Mouse (Mus musculus): ENCODE measurements around the gene Kcnk3. TPM values are rescaled to one million over a fixed set of nuclear protein-coding genes. Genes with fewer than 3 reads are reported as not detected.

The Kcnk3 gene
- polyA plus RNA-seq, 1 experiment from 2014 or later = 11.1 TPM

DNA sequence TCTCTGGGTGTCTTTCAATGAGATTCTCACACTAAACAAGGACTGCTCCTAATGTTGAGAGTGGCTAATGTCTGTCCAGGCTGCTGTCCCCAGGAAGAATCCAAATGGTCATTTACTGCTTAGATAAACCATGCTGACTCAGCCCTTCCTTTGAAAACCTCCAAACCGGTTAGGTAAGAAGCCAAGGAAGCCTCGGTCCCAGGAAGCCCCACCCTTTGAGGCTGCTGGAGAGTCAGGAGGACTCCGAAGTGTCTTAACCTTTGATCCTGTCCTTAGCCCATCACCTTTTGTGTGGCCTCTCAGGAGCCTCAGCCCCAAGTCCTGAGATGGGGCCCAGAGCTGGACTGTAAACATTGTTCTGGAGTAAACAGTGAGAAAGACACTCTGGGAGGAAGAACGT is 61.6 kb downstream of the Kcnk3 start:
- no peaks in the 10 kb centered on the region; the same call in 1 of the 2 replicates for H3K4me1 ChIP-seq (replicated peaks; ENCODE audit: control insufficient read depth, insufficient read depth)
- ATAC-seq (ENCODE audit: low FRiP score, low TSS enrichment) (0 out of 2 replicates have a peak, but pooled peaks have one; percentile 15), DNase-seq (ENCODE audit: low spot score) (peak; percentile 45)
- H3K4me3 ChIP-seq (ENCODE audit: low read depth, low read length) = no peak overlapping the region
- H3K4me2 ChIP-seq (replicated peaks; ENCODE audit: low read depth) = peak overlapping the region; percentile 95
- 0 out of 2 replicates have a peak, but pooled peaks cover 3% of the 10 kb centered on the region for H3K36me3 ChIP-seq (ENCODE audit: control insufficient read depth, insufficient read depth, low read length)
- WGBS = 31% methylated on average over 4 of the region's 4 CpGs
- no peak for TF ChIP-seq EP300 (optimal IDR thresholded peaks at IDR 0.05)
- H3K27ac ChIP-seq (replicated peaks) = 0 out of 2 replicates have a peak overlapping the region, but pooled peaks have one; percentile 30
- H3K9ac ChIP-seq (ENCODE audit: low read length) = no peak overlapping the region
- H3K9me3 ChIP-seq (ENCODE audit: control insufficient read depth, low read length) = no peaks in the 10 kb centered on the region
- no peaks in the 10 kb centered on the region for H3K27me3 ChIP-seq (ENCODE audit: control insufficient read depth, insufficient read depth, low read length)

- ATAC-seq (ENCODE audit: low FRiP score, low TSS enrichment) = no peak
- Histone ChIP-seq H3K9me3 (ENCODE audit: control insufficient read depth, low read length) (no peaks in the 10 kb centered on the region), H3K4me2 (replicated peaks; ENCODE audit: low read depth) (no peak overlapping the region), H3K36me3 (ENCODE audit: control insufficient read depth, insufficient read depth, low read length) (0 out of 2 replicates have a peak, but pooled peaks cover 9% of the 10 kb centered on the region), H3K4me1 (replicated peaks; ENCODE audit: control insufficient read depth, insufficient read depth) (no peaks in the 10 kb centered on the region; the same call in 1 of the 2 replicates), H3K9ac (ENCODE audit: low read length) (no peak overlapping the region), H3K27ac (replicated peaks) (0 out of 2 replicates have a peak overlapping the region, but pooled peaks have one; percentile 35), H3K27me3 (ENCODE audit: control insufficient read depth, insufficient read depth, low read length) (no peaks in the 10 kb centered on the region), H3K4me3 (ENCODE audit: low read depth, low read length) (no peak overlapping the region)
- no peak for DNase-seq (ENCODE audit: low spot score)
- no peak for TF ChIP-seq CTCF (IDR thresholded peaks at IDR 0.05; ENCODE audit: low read depth)
- no peak for TF ChIP-seq EP300 (optimal IDR thresholded peaks at IDR 0.05)
- WGBS = 82% methylated on average over 3 of the region's 3 CpGs
Measured at GRCm38 (mm10) chr5:30650756-30651155, 62.8 kb downstream of the Kcnk3 start.

GRCm38 (mm10) chr5:30651554-30651953 is 63.6 kb downstream of the Kcnk3 start:
- Histone ChIP-seq H3K9ac (ENCODE audit: low read length) (no peak overlapping the region), H3K4me1 (replicated peaks; ENCODE audit: control insufficient read depth, insufficient read depth) (no peaks in the 10 kb centered on the region; the same call in 1 of the 2 replicates), H3K27ac (replicated peaks) (peak overlapping the region; percentile 35; the same call in 1 of the 2 replicates), H3K36me3 (ENCODE audit: control insufficient read depth, insufficient read depth, low read length) (peaks cover 14% of the 10 kb centered on the region; the same call in 1 of the 2 replicates), H3K27me3 (ENCODE audit: control insufficient read depth, insufficient read depth, low read length) (no peaks in the 10 kb centered on the region), H3K9me3 (ENCODE audit: control insufficient read depth, low read length) (no peaks in the 10 kb centered on the region), H3K4me2 (replicated peaks; ENCODE audit: low read depth) (no peak overlapping the region), H3K4me3 (ENCODE audit: low read depth, low read length) (no peak overlapping the region)
- DNase-seq (ENCODE audit: low spot score) (no peak), ATAC-seq (ENCODE audit: low FRiP score, low TSS enrichment) (no peak)
- WGBS = 83% methylated on average over 3 of the region's 3 CpGs
- TF ChIP-seq CTCF (IDR thresholded peaks at IDR 0.05; ENCODE audit: low read depth) = no peak
- no peak for TF ChIP-seq EP300 (optimal IDR thresholded peaks at IDR 0.05)

- Histone ChIP-seq H3K9ac (ENCODE audit: low read length) (no peak overlapping the region), H3K4me1 (replicated peaks; ENCODE audit: control insufficient read depth, insufficient read depth) (no peaks in the 10 kb centered on the region; the same call in 1 of the 2 replicates), H3K27me3 (ENCODE audit: control insufficient read depth, insufficient read depth, low read length) (no peaks in the 10 kb centered on the region), H3K4me2 (replicated peaks; ENCODE audit: low read depth) (no peak overlapping the region), H3K36me3 (ENCODE audit: control insufficient read depth, insufficient read depth, low read length) (peaks cover 23% of the 10 kb centered on the region), H3K27ac (replicated peaks) (no peak overlapping the region), H3K9me3 (ENCODE audit: control insufficient read depth, low read length) (no peaks in the 10 kb centered on the region), H3K4me3 (ENCODE audit: low read depth, low read length) (no peak overlapping the region)
- TF ChIP-seq CTCF (IDR thresholded peaks at IDR 0.05; ENCODE audit: low read depth) = no peak
- no peak for TF ChIP-seq EP300 (optimal IDR thresholded peaks at IDR 0.05)
- 69% methylated on average over 6 of the region's 6 CpGs for WGBS
- ATAC-seq (ENCODE audit: low FRiP score, low TSS enrichment) (no peak), DNase-seq (ENCODE audit: low spot score) (no peak)
Measured at GRCm38 (mm10) chr5:30653246-30653645, 65.3 kb downstream of the Kcnk3 start.

DNA sequence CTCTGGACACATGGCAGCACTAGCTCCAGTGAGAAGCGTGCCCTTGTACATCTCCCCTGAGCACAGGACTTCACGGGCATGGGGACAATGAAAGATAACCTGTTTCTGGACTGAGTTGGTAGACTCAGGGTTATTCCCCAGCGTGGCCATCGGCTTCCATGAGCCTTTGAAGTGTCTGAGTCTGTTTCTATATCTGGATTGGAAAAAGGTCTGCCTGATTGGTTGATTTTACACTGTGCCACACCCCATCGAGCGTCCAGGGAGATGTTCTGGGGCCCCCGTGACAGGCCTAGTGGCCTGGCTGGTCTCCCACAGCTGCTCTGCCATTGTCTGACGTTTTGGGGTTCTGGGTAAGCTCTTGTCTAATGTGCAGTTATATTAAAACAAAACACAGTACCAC is 67.1 kb downstream of the Kcnk3 start:
- Histone ChIP-seq H3K4me2 (replicated peaks; ENCODE audit: low read depth) (no peak overlapping the region), H3K4me3 (ENCODE audit: low read depth, low read length) (no peak overlapping the region), H3K36me3 (ENCODE audit: control insufficient read depth, insufficient read depth, low read length) (peaks cover 24% of the 10 kb centered on the region), H3K9ac (ENCODE audit: low read length) (no peak overlapping the region), H3K27me3 (ENCODE audit: control insufficient read depth, insufficient read depth, low read length) (no peaks in the 10 kb centered on the region), H3K9me3 (ENCODE audit: control insufficient read depth, low read length) (no peaks in the 10 kb centered on the region), H3K4me1 (replicated peaks; ENCODE audit: control insufficient read depth, insufficient read depth) (no peaks in the 10 kb centered on the region), H3K27ac (replicated peaks) (no peak overlapping the region)
- 81% methylated on average over 8 of the region's 8 CpGs for WGBS
- DNase-seq (ENCODE audit: low spot score) = no peak
- ATAC-seq (ENCODE audit: low FRiP score, low TSS enrichment) = no peak
- TF ChIP-seq CTCF (IDR thresholded peaks at IDR 0.05; ENCODE audit: low read depth) = no peak
- no peak for TF ChIP-seq EP300 (optimal IDR thresholded peaks at IDR 0.05)

GRCm38 (mm10) chr5:30655526-30656195 is 67.7 kb downstream of the Kcnk3 start:
- no peaks in the 10 kb centered on the region for H3K27me3 ChIP-seq (ENCODE audit: control insufficient read depth, insufficient read depth, low read length)
- no peak overlapping the region for H3K4me2 ChIP-seq (replicated peaks; ENCODE audit: low read depth)
- H3K36me3 ChIP-seq (ENCODE audit: control insufficient read depth, insufficient read depth, low read length) = peaks cover 24% of the 10 kb centered on the region
- H3K27ac ChIP-seq (replicated peaks) = no peak overlapping the region
- H3K9me3 ChIP-seq (ENCODE audit: control insufficient read depth, low read length) = no peaks in the 10 kb centered on the region
- DNase-seq (ENCODE audit: low spot score) (no peak), ATAC-seq (ENCODE audit: low FRiP score, low TSS enrichment) (no peak)
- TF ChIP-seq CTCF (IDR thresholded peaks at IDR 0.05; ENCODE audit: low read depth) (no peak), EP300 (optimal IDR thresholded peaks at IDR 0.05) (no peak)
- no peak overlapping the region for H3K4me3 ChIP-seq (ENCODE audit: low read depth, low read length)
- H3K9ac ChIP-seq (ENCODE audit: low read length) = no peak overlapping the region
- WGBS = 91% methylated on average over 6 of the region's 6 CpGs
- H3K4me1 ChIP-seq (replicated peaks; ENCODE audit: control insufficient read depth, insufficient read depth) = no peaks in the 10 kb centered on the region

Measured in stomach, postnatal 0 days (tissue).